ENCODE assay signal across 29 mouse cellular contexts in genomic region chr1:179361481-179362466, GRCm38 (mm10).
DNase-seq lines count a peak whose midpoint lies in the region; ATAC-seq and TF ChIP-seq lines count a peak whose summit lies in the region.
"Had no signal": no experiment of that assay in that cellular context is flagged by ENCODE, and none has a peak within 500 bp of the region (broad histone marks: within the 10 kb centered on the region; RNA-seq: fewer than 3 reads in every experiment).

No protein-coding gene starts in this region.

- H3K4me1 ChIP-seq in midbrain, embryonic 11.5 days (ENCODE audit: control insufficient read depth, insufficient read depth, low read length), result no peaks in the 10 kb centered on the region
- no peaks in the 10 kb centered on the region; the same call in 1 of the 2 replicates for H3K4me1 ChIP-seq in midbrain, embryonic 16.5 days (ENCODE audit: control insufficient read depth, insufficient read depth, low read length)
- peaks cover 6% of the 10 kb centered on the region; the same call in 1 of the 2 replicates for H3K4me1 ChIP-seq in embryonic fibroblast, embryonic 13.5 days (ENCODE audit: control insufficient read depth, insufficient read depth, low read length)
- H3K4me1 ChIP-seq in limb, embryonic 14.5 days (ENCODE audit: control insufficient read depth, insufficient read depth, low read length), result peaks cover 8% of the 10 kb centered on the region
- H3K4me1 ChIP-seq: heart, embryonic 15.5 days; hindbrain, embryonic 13.5 days; liver, embryonic 15.5 days; lung, embryonic 15.5 days; midbrain, embryonic 12.5 days had no signal

- DNase-seq in midbrain, embryonic 11.5 days (ENCODE audit: low spot score, missing footprints), result peak; percentile 12
- no peak for DNase-seq in limb, embryonic 14.5 days (ENCODE audit: low spot score)
- DNase-seq in ovary, postnatal 14 days (ENCODE audit: low spot score), result no peak
- DNase-seq in layer of hippocampus, postnatal 14 days (ENCODE audit: low spot score in 2 of 2), result no peak
- no peak for DNase-seq in lung, postnatal 14 days
- DNase-seq: adrenal gland, adult 8-10 months; B cell, adult 2 months; cerebellum, adult 8-10 months; cerebellum, postnatal 36 days; gastrocnemius, postnatal 14 days; heart, adult 2 months; heart, postnatal 36 days; kidney, adult 2 months; liver; thymus, adult 2 months had no signal

- H3K9ac ChIP-seq in midbrain, embryonic 11.5 days (ENCODE audit: low read length), result no peak overlapping the region
- no peak overlapping the region for H3K9ac ChIP-seq in midbrain, embryonic 16.5 days (ENCODE audit: low read depth, low read length)
- H3K9ac ChIP-seq in limb, embryonic 14.5 days (ENCODE audit: low read depth, low read length, severe bottlenecking), result no peak overlapping the region
- H3K9ac ChIP-seq: heart, embryonic 15.5 days; hindbrain, embryonic 13.5 days; liver, embryonic 15.5 days; lung, embryonic 15.5 days; midbrain, embryonic 12.5 days had no signal

- TF ChIP-seq CTCF in embryonic fibroblast, embryonic 13.5 days (IDR thresholded peaks at IDR 0.05; ENCODE audit: borderline replicate concordance, insufficient read depth, low read length), result no peak

- H3K4me3 ChIP-seq in midbrain, embryonic 11.5 days (ENCODE audit: low read depth, low read length), result no peak overlapping the region
- no peak overlapping the region for H3K4me3 ChIP-seq in midbrain, embryonic 16.5 days (ENCODE audit: low read depth, low read length)
- H3K4me3 ChIP-seq in embryonic fibroblast, embryonic 13.5 days (ENCODE audit: insufficient read depth, low read length), result no peak overlapping the region
- no peak overlapping the region for H3K4me3 ChIP-seq in limb, embryonic 14.5 days (replicated peaks; ENCODE audit: low read length)
- H3K4me3 ChIP-seq: heart, adult 2 months; heart, embryonic 15.5 days; hindbrain, embryonic 13.5 days; liver, embryonic 15.5 days; lung, embryonic 15.5 days; midbrain, embryonic 12.5 days had no signal

- no peak for ATAC-seq in midbrain, embryonic 11.5 days (ENCODE audit: low FRiP score)
- ATAC-seq in midbrain, embryonic 16.5 days, result no peak
- ATAC-seq in limb, embryonic 14.5 days (ENCODE audit: low FRiP score, low read depth), result peak; percentile 70; the same call in 1 of the 2 replicates
- ATAC-seq: activated CD4-positive, CD25-positive, alpha-beta regulatory T cell, adult 4 months; forebrain, embryonic 14.5 days had no signal

- 73% methylated on average over 8 of the region's 8 CpGs for WGBS in midbrain, embryonic 11.5 days
- WGBS in midbrain, embryonic 16.5 days, result 75% methylated on average over 8 of the region's 8 CpGs
- 30% methylated on average over 8 of the region's 8 CpGs for WGBS in limb, embryonic 14.5 days

- no peaks in the 10 kb centered on the region for H3K36me3 ChIP-seq in midbrain, embryonic 11.5 days (ENCODE audit: control insufficient read depth, insufficient read depth, low read length)
- H3K36me3 ChIP-seq in midbrain, embryonic 16.5 days (ENCODE audit: control insufficient read depth, insufficient read depth, low read length), result no peaks in the 10 kb centered on the region
- H3K36me3 ChIP-seq in limb, embryonic 14.5 days (ENCODE audit: control insufficient read depth, insufficient read depth, low read length), result no peaks in the 10 kb centered on the region
- H3K36me3 ChIP-seq: G1E; heart, embryonic 15.5 days; hindbrain, embryonic 13.5 days; liver, embryonic 15.5 days; lung, embryonic 15.5 days; midbrain, embryonic 12.5 days had no signal

- no peak for TF ChIP-seq POLR2A in embryonic fibroblast, embryonic 13.5 days (IDR thresholded peaks at IDR 0.05; ENCODE audit: low read depth, low read length)
- TF ChIP-seq POLR2A in limb, embryonic 14.5 days (IDR thresholded peaks at IDR 0.05; ENCODE audit: borderline replicate concordance, extremely low read depth, insufficient read depth, insufficient read length), result no peak

- H3K27me3 ChIP-seq in midbrain, embryonic 11.5 days (ENCODE audit: control insufficient read depth, insufficient read depth, low read length), result no peaks in the 10 kb centered on the region
- H3K27me3 ChIP-seq in midbrain, embryonic 16.5 days (ENCODE audit: control insufficient read depth, insufficient read depth, low read depth, low read length), result no peaks in the 10 kb centered on the region
- no peaks in the 10 kb centered on the region for H3K27me3 ChIP-seq in limb, embryonic 14.5 days (ENCODE audit: control insufficient read depth, insufficient read depth, low read length)
- H3K27me3 ChIP-seq: CH12.LX; heart, embryonic 15.5 days; hindbrain, embryonic 13.5 days; liver, embryonic 15.5 days; lung, embryonic 15.5 days; midbrain, embryonic 12.5 days had no signal

- H3K9me3 ChIP-seq in midbrain, embryonic 11.5 days (ENCODE audit: control insufficient read depth, low read length), result no peaks in the 10 kb centered on the region
- H3K9me3 ChIP-seq in midbrain, embryonic 16.5 days (replicated peaks; ENCODE audit: control insufficient read depth, low read length, poor library complexity, severe bottlenecking), result no peaks in the 10 kb centered on the region
- H3K9me3 ChIP-seq in limb, embryonic 14.5 days (ENCODE audit: control insufficient read depth, low read length), result no peaks in the 10 kb centered on the region
- H3K9me3 ChIP-seq: G1E; heart, embryonic 15.5 days; hindbrain, embryonic 13.5 days; liver, embryonic 15.5 days; lung, embryonic 15.5 days; midbrain, embryonic 12.5 days had no signal

- no peak overlapping the region for H3K4me2 ChIP-seq in midbrain, embryonic 11.5 days
- no peak overlapping the region for H3K4me2 ChIP-seq in midbrain, embryonic 16.5 days (ENCODE audit: low read length)
- no peak overlapping the region for H3K4me2 ChIP-seq in limb, embryonic 14.5 days (replicated peaks; ENCODE audit: low read depth, low read length, severe bottlenecking)
- H3K4me2 ChIP-seq: heart, embryonic 15.5 days; hindbrain, embryonic 13.5 days; liver, embryonic 15.5 days; lung, embryonic 15.5 days; midbrain, embryonic 12.5 days had no signal

- no peak overlapping the region for H3K27ac ChIP-seq in midbrain, embryonic 11.5 days (ENCODE audit: low read depth, low read length)
- no peak overlapping the region for H3K27ac ChIP-seq in midbrain, embryonic 16.5 days (ENCODE audit: low read length)
- peak overlapping the region; percentile 76 for H3K27ac ChIP-seq in embryonic fibroblast, embryonic 13.5 days (ENCODE audit: insufficient read depth, low read length)
- H3K27ac ChIP-seq in limb, embryonic 14.5 days (replicated peaks; ENCODE audit: low read depth, low read length), result 0 out of 2 replicates have a peak overlapping the region, but pooled peaks have one; percentile 33
- H3K27ac ChIP-seq: heart, adult 2 months; heart, embryonic 15.5 days; hindbrain, embryonic 13.5 days; kidney, postnatal 0 days; liver, embryonic 15.5 days; lung, embryonic 15.5 days; macrophage; midbrain, embryonic 12.5 days; stomach, postnatal 0 days had no signal

Comparison
In these comparisons a context has a peak if more than half of its experiments do, and no peak if none do; other contexts are left out.
1. H3K27ac ChIP-seq: peak in embryonic fibroblast, embryonic 13.5 days (single experiment) and limb, embryonic 14.5 days (single experiment); none in midbrain, embryonic 11.5 days (single experiment) and midbrain, embryonic 16.5 days (single experiment).